Mouse (Mus musculus) MEL (cell line): ENCODE results near the gene Pdcd2. TPM values are rescaled to one million over a fixed set of nuclear protein-coding genes. Genes with fewer than 3 reads are reported as not detected.

Experiments used
- DNase-seq: peaks from one replicate; pipeline ENCODE4 v3.0.0; 2011; ENCODE audit warnings: low read depth, low spot score
- H3K27ac ChIP-seq: 2 replicates; pipeline ENCODE4 v1.5.1; 2012; ENCODE audit warnings: low read depth, mild to moderate bottlenecking, control low read depth, low read length, moderate library complexity; ENCODE audit not compliant: control insufficient read depth
- H3K27me3 ChIP-seq, 2 experiments: fragments of 150-350 bp in 1 of 2; sonication (generic) in 1 of 2; 2 replicates each; pipeline ENCODE4 v1.6.1; 2012; ENCODE audit warnings: low read length in 2 of 2, mild to moderate bottlenecking in 2 of 2, improper control_type of control experiment in 1 of 2, moderate library complexity in 1 of 2; ENCODE audit not compliant: insufficient read depth in 2 of 2, control insufficient read depth in 1 of 2
- H3K36me3 ChIP-seq, 2 experiments: 2 replicates each; pipeline ENCODE4 v1.6.1; 2012 to 2014; ENCODE audit warnings: low read length in 2 of 2, improper control_type of control experiment in 1 of 2, inconsistent platforms in 1 of 2, mild to moderate bottlenecking in 1 of 2; ENCODE audit not compliant: insufficient read depth in 2 of 2, control insufficient read depth in 1 of 2
- H3K4me1 ChIP-seq, 2 experiments: fragments of 150-350 bp in 1 of 2; sonication (generic) in 1 of 2; 2 replicates each; pipeline ENCODE4 v1.6.1; 2012; ENCODE audit warnings: low read length in 2 of 2, improper control_type of control experiment in 1 of 2, mild to moderate bottlenecking in 1 of 2; ENCODE audit not compliant: insufficient read depth in 2 of 2, control insufficient read depth in 1 of 2
- H3K4me3 ChIP-seq, 2 experiments: fragments of 150-350 bp in 1 of 2; sonication (generic) in 1 of 2; 2 replicates each; pipeline ENCODE4 v1.5.1; 2012; ENCODE audit warnings: low read depth in 2 of 2, low read length in 2 of 2, mild to moderate bottlenecking in 2 of 2, moderate library complexity in 2 of 2, control low read depth in 1 of 2, improper control_type of control experiment in 1 of 2; ENCODE audit not compliant: control insufficient read depth in 1 of 2, insufficient read depth in 1 of 2
- H3K79me2 ChIP-seq: 2 replicates; pipeline ENCODE4 v1.6.1; 2012; ENCODE audit warnings: mild to moderate bottlenecking, low read length, moderate library complexity; ENCODE audit not compliant: control insufficient read depth, poor library complexity, insufficient read depth
- H3K9ac ChIP-seq: 2 replicates; pipeline ENCODE4 v1.6.1; 2012; ENCODE audit warnings: low read depth, mild to moderate bottlenecking, control low read depth, low read length, moderate library complexity; ENCODE audit not compliant: control insufficient read depth, poor library complexity, severe bottlenecking
- H3K9me3 ChIP-seq: fragments of 150-350 bp; sonication (generic); replicated peaks from 2 replicates; pipeline ENCODE4 v1.6.1; 2012; ENCODE audit warnings: mild to moderate bottlenecking, low read length, improper control_type of control experiment, moderate library complexity; ENCODE audit not compliant: insufficient read depth
- CHD1 ChIP-seq: IDR thresholded peaks from 2 replicates; pipeline ENCODE4 v1.6.1; 2012; ENCODE audit warnings: low read depth, mild to moderate bottlenecking, inconsistent platforms, low read length, improper control_type of control experiment
- CTCF ChIP-seq, 3 experiments: IDR thresholded peaks in 2 of 3; conservative IDR thresholded peaks in 1 of 3; 2 replicates each; pipeline ENCODE4 v1.5.1; 2011 to 2012; ENCODE audit warnings: low read length in 3 of 3, low read depth in 2 of 3, mild to moderate bottlenecking in 2 of 3, improper control_type of control experiment in 1 of 3, inconsistent platforms in 1 of 3, mixed read lengths in 1 of 3, moderate library complexity in 1 of 3; ENCODE audit not compliant: control insufficient read depth in 1 of 3, insufficient read depth in 1 of 3, poor library complexity in 1 of 3, severe bottlenecking in 1 of 3
- ELF1 ChIP-seq: IDR thresholded peaks from 2 replicates; pipeline ENCODE4 v1.6.1; 2014; ENCODE audit warnings: low read depth, mild to moderate bottlenecking, inconsistent platforms, low read length, improper control_type of control experiment, moderate library complexity
- MAX ChIP-seq: IDR thresholded peaks from 2 replicates; pipeline ENCODE4 v1.6.1; 2011; ENCODE audit warnings: low read length, improper control_type of control experiment
- MAZ ChIP-seq: IDR thresholded peaks from 2 replicates; pipeline ENCODE4 v1.6.1; 2012; ENCODE audit warnings: low read depth, mild to moderate bottlenecking, inconsistent platforms, low read length, improper control_type of control experiment
- MXI1 ChIP-seq: IDR thresholded peaks from 2 replicates; pipeline ENCODE4 v1.6.1; 2011; ENCODE audit warnings: mild to moderate bottlenecking, low read depth, low read length, improper control_type of control experiment
- POLR2AphosphoS2 ChIP-seq: IDR thresholded peaks from 2 replicates; pipeline ENCODE4 v1.6.1; 2011; ENCODE audit warnings: low read length, improper control_type of control experiment
- SIN3A ChIP-seq: IDR thresholded peaks from 2 replicates; pipeline ENCODE4 v1.6.1; 2012; ENCODE audit warnings: low read length, improper control_type of control experiment, inconsistent platforms
- ZMIZ1 ChIP-seq: IDR thresholded peaks from 2 replicates; pipeline ENCODE4 v1.6.1; 2012; ENCODE audit warnings: low read depth, mild to moderate bottlenecking, inconsistent platforms, low read length, improper control_type of control experiment, moderate library complexity
- polyA plus RNA-seq, 2 experiments: library from polyadenylated mRNA; stranded (reverse) in 1 of 2; unstranded in 1 of 2; fragments of >175 nt in 1 of 2; fragments of >200 nt in 1 of 2; gene quantifications; 2 replicates each; pipeline versions ENCODE4 v1.2.1 to v1.2.4; 2012; ENCODE audit warnings: low replicate concordance in 2 of 2, low read depth in 1 of 2; ENCODE audit not compliant: insufficient read length in 2 of 2, insufficient read depth in 1 of 2, missing spikeins in 1 of 2
- total RNA-seq: library from RNA; depleted of rRNA; stranded (reverse); fragments of 300-350 nt; gene quantifications from 2 replicates; pipeline ENCODE4 v1.2.3, GENCODE M21; 2012

Gene Pdcd2
- total and polyA plus RNA-seq, 3 experiments, result 109 to 110 TPM; not detected in 1

DNA sequence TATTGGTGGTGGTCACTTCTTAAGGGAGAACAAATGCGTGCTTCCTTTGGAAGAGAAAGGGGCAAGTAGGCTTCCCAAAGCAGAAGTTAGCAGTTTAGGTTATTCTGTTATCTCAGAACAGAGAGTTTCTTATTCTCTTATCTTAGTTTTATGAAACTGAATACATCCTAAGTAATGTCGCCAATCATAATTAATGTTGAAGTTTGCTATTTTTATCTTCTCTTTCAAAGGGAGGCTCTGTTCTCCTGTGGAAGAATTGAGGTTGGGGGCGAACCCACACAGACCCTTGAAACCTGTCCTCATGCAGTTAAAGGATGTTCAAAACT lies 673 bp upstream of the Pdcd2 start (continued):
- TF ChIP-seq POLR2AphosphoS2, result no peak

DNA sequence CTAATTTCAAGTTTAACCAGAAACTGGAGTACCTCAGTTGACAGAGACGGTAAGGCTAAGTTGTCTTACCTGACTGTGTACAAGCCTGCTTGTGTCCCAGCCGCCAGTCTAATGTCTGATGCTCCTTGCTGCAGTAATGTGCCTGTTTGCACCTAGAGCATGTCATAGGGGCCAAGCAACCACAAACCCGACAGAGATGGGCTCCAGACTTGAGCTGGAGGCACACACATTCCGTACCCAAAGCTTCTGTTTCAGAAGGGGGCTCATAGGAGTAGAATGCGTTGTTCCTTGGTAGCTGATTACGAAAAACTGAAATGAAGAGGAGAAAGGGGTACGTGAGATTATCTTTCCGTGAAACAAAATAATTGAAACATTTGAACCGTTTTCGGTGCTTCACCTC lies 797 bp downstream of the Pdcd2 start:
- no peaks in the 10 kb centered on the region for H3K27me3 ChIP-seq
- peak; percentile 60 for DNase-seq
- no peaks in the 10 kb centered on the region for H3K9me3 ChIP-seq
- peak overlapping the region; percentile 66 for H3K27ac ChIP-seq
- H3K36me3 ChIP-seq, result peaks cover 28 to 49% of the 10 kb centered on the region in 2 experiments
- H3K79me2 ChIP-seq, result peaks cover 18% of the 10 kb centered on the region
- TF ChIP-seq CHD1 (no peak), MAZ (no peak), POLR2AphosphoS2 (no peak; the same call in 1 of the 2 replicates), ZMIZ1 (no peak), ELF1 (no peak), CTCF (IDR thresholded peaks at IDR 0.05 in 2 of 3, conservative IDR thresholded peaks at IDR 0.05 in 1 of 3; ENCODE audit: control insufficient read depth in 1 of 3, insufficient read depth in 1 of 3, low read depth in 2 of 3, low read length in 3 of 3, poor library complexity in 1 of 3, severe bottlenecking in 1 of 3) (no peak), MXI1 (no peak)
- TF ChIP-seq, all 39 proteins: peak for 0
- peak overlapping the region; percentile 78 for H3K9ac ChIP-seq
- peaks cover 24 to 29% of the 10 kb centered on the region in 2 experiments for H3K4me1 ChIP-seq
- H3K4me3 ChIP-seq, result peak overlapping the region; percentile 66 to 99

DNA sequence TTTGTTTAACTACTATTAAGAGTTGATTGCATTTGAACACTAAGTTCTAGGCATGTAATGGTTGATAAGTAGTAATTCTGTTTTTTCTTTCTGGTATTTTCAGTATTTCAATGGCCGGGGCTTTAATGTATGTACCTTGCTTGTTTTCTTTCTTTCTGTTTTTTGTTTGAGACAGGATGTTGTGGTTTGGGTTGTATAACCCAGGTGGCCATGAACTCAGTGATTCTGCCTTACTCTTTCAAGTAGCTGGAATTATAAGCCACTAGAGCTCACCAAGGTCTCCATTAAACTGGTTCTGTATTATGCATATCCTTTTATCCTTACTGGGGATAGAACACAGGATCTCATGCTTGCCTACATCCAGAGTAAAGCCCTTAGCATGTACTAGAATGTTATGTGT lies 8.3 kb downstream of the Pdcd2 start:
- no peak for DNase-seq
- Histone ChIP-seq H3K9me3 (no peaks in the 10 kb centered on the region), H3K4me3 (no peak overlapping the region), H3K36me3 (peaks cover 4 to 48% of the 10 kb centered on the region in 2 experiments), H3K79me2 (no peaks in the 10 kb centered on the region), H3K4me1 (no peaks in the 10 kb centered on the region), H3K9ac (no peak overlapping the region), H3K27me3 (no peaks in the 10 kb centered on the region), H3K27ac (no peak overlapping the region)
- TF ChIP-seq MAX (no peak), SIN3A (no peak)

DNA sequence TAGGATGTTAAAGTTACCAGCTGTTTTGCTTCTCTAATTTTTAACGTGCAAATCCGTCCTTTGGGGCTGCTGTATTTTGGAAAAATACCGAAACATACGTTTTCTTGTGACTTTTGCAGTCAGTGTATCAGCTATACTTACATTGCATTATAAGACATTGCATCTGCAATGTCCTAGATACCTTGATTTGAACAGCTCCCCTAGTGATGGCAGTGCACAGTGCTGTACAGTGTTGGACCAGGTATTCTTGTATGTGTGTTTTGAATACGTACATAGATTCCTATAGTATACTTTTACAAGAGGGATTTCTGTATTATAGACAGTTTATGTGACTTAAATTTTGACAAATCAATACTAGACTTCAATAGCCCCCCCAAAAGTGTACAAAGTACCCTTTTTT lies 8.9 kb downstream of the Pdcd2 start:
- no peak overlapping the region for H3K9ac ChIP-seq
- no peak overlapping the region for H3K4me3 ChIP-seq
- peak in 1 of 3 experiments; percentile 10; a peak in 1 of 6 replicates for TF ChIP-seq CTCF (IDR thresholded peaks at IDR 0.05 in 2 of 3, conservative IDR thresholded peaks at IDR 0.05 in 1 of 3; ENCODE audit: control insufficient read depth in 1 of 3, insufficient read depth in 1 of 3, low read depth in 2 of 3, low read length in 3 of 3, poor library complexity in 1 of 3, severe bottlenecking in 1 of 3)
- TF ChIP-seq MAZ, result no peak
- H3K9me3 ChIP-seq, result no peaks in the 10 kb centered on the region
- no peaks in the 10 kb centered on the region for H3K27me3 ChIP-seq
- H3K27ac ChIP-seq, result no peak overlapping the region
- no peaks in the 10 kb centered on the region for H3K79me2 ChIP-seq
- no peaks in the 10 kb centered on the region for H3K4me1 ChIP-seq
- DNase-seq, result no peak
- H3K36me3 ChIP-seq, result peaks cover 2 to 48% of the 10 kb centered on the region in 2 experiments; a peak in 3 of 4 replicates
